Mouse (Mus musculus): ENCODE results near the gene Btg4. TPM values are rescaled to one million over a fixed set of nuclear protein-coding genes. Genes with fewer than 3 reads are reported as not detected.

Btg4 gene
- total and polyA plus RNA-seq, 3 experiments = not detected

- no peaks in the 10 kb centered on the region for H3K79me2 ChIP-seq (replicated peaks; ENCODE audit: control insufficient read depth, extremely low read depth, insufficient read depth, poor library complexity, severe bottlenecking)
- dilution Hi-C loops (cut with MboI; ENCODE audit: extremely low pct_ligation_motif_present, extremely low pct_unique_long_range_greater_than_20kb, low sequenced_read_pairs) (no loop called here), in situ Hi-C loops (cut with MboI; ENCODE audit: low pct_ligation_motif_present, low pct_unique_long_range_greater_than_20kb, low sequenced_read_pairs) (loop anchor here (25.0 kb wide), 1 partner anchor 309 kb away; the partner anchor contains the start of gene Ppp2r1b)
- H3K27me3 ChIP-seq (replicated peaks) = no peaks in the 10 kb centered on the region
- peaks cover 0 to 3% of the 10 kb centered on the region in 2 experiments for H3K36me3 ChIP-seq (replicated peaks in 1 of 2; ENCODE audit: control insufficient read depth in 1 of 2, insufficient read depth in 1 of 2, low read length in 1 of 2)
- H3K27ac ChIP-seq (ENCODE audit: insufficient read depth, low read depth) = no peak overlapping the region
- no peaks in the 10 kb centered on the region for H3K4me1 ChIP-seq (ENCODE audit: control insufficient read depth in 1 of 2, insufficient read depth in 2 of 2)
- H3K4me2 ChIP-seq (ENCODE audit: insufficient read depth, low read depth, poor library complexity, severe bottlenecking) = no peak overlapping the region
- no peak overlapping the region for H3K4me3 ChIP-seq (replicated peaks in 1 of 3; ENCODE audit: low read depth in 2 of 3, low read length in 2 of 3, poor library complexity in 1 of 3)
- H3K9me3 ChIP-seq (replicated peaks; ENCODE audit: low read length) = peaks cover 6% of the 10 kb centered on the region
- DNase-seq (ENCODE audit: extremely low read depth) = no peak
- H3K9ac ChIP-seq (ENCODE audit: insufficient read depth, low read depth) = no peak overlapping the region
- TF ChIP-seq ZMIZ1 (IDR thresholded peaks at IDR 0.05; ENCODE audit: low read depth, low read length) (no peak), ZNF384 (IDR thresholded peaks at IDR 0.05; ENCODE audit: low read depth, low read length) (no peak), JUN (IDR thresholded peaks at IDR 0.05; ENCODE audit: insufficient read depth, low read depth, low read length) (no peak), RAD21 (IDR thresholded peaks at IDR 0.05; ENCODE audit: low read depth, low read length) (no peak), TCF12 (IDR thresholded peaks at IDR 0.05; ENCODE audit: low read depth, low read length) (no peak), UBTF (IDR thresholded peaks at IDR 0.05; ENCODE audit: low read depth, low read length) (no peak), USF1 (IDR thresholded peaks at IDR 0.05; ENCODE audit: low read depth, low read length) (no peak), SMC3 (IDR thresholded peaks at IDR 0.05; ENCODE audit: low read depth, low read length) (no peak), EP300 (IDR thresholded peaks at IDR 0.05; ENCODE audit: low read length) (no peak), ETS1 (conservative IDR thresholded peaks at IDR 0.05; ENCODE audit: low read depth, low read length) (no peak), MAX (IDR thresholded peaks at IDR 0.05; ENCODE audit: low read length) (no peak), RCOR1 (conservative IDR thresholded peaks at IDR 0.05; ENCODE audit: low read depth, low read length) (no peak)
These were observed 85.8 kb downstream of the Btg4 start for GRCm38 (mm10) chr9:51146496-51146895.

- Histone ChIP-seq H3K9me3 (replicated peaks; ENCODE audit: low read length) (peaks cover 6% of the 10 kb centered on the region), H3K9ac (ENCODE audit: insufficient read depth, low read depth) (no peak overlapping the region), H3K79me2 (replicated peaks; ENCODE audit: control insufficient read depth, extremely low read depth, insufficient read depth, poor library complexity, severe bottlenecking) (no peaks in the 10 kb centered on the region), H3K4me3 (replicated peaks in 1 of 3; ENCODE audit: low read depth in 2 of 3, low read length in 2 of 3, poor library complexity in 1 of 3) (no peak overlapping the region), H3K4me2 (ENCODE audit: insufficient read depth, low read depth, poor library complexity, severe bottlenecking) (no peak overlapping the region), H3K27me3 (replicated peaks) (no peaks in the 10 kb centered on the region), H3K4me1 (ENCODE audit: control insufficient read depth in 1 of 2, insufficient read depth in 2 of 2) (no peaks in the 10 kb centered on the region), H3K27ac (ENCODE audit: insufficient read depth, low read depth) (no peak overlapping the region), H3K36me3 (replicated peaks in 1 of 2; ENCODE audit: control insufficient read depth in 1 of 2, insufficient read depth in 1 of 2, low read length in 1 of 2) (peaks cover 0 to 3% of the 10 kb centered on the region in 2 experiments)
- TF ChIP-seq ETS1 (conservative IDR thresholded peaks at IDR 0.05; ENCODE audit: low read depth, low read length) = no peak
- TF ChIP-seq POLR2AphosphoS2 (IDR thresholded peaks at IDR 0.05; ENCODE audit: low read depth, low read length) = no peak
- no peak for TF ChIP-seq SIN3A (IDR thresholded peaks at IDR 0.05; ENCODE audit: low read length)
- no peak for TF ChIP-seq KAT2A (IDR thresholded peaks at IDR 0.05; ENCODE audit: insufficient replicate concordance, low read length)
- TF ChIP-seq ELF1 (IDR thresholded peaks at IDR 0.05; ENCODE audit: low read depth, low read length) = no peak
- no peak for TF ChIP-seq HCFC1 (IDR thresholded peaks at IDR 0.05; ENCODE audit: low read depth, low read length)
- no peak for TF ChIP-seq CHD2 (IDR thresholded peaks at IDR 0.05; ENCODE audit: low read length)
- TF ChIP-seq ZKSCAN1 (IDR thresholded peaks at IDR 0.05; ENCODE audit: borderline replicate concordance, low read depth, low read length) = no peak
- no peak for TF ChIP-seq GABPA (IDR thresholded peaks at IDR 0.05; ENCODE audit: insufficient replicate concordance, low read depth, low read length)
- no peak for TF ChIP-seq CTCF (conservative IDR thresholded peaks at IDR 0.05 in 1 of 2, IDR thresholded peaks at IDR 0.05 in 1 of 2; ENCODE audit: low read depth in 2 of 2, low read length in 2 of 2)
- TF ChIP-seq E2F4 (IDR thresholded peaks at IDR 0.05; ENCODE audit: insufficient replicate concordance, low read depth, low read length) = no peak
- TF ChIP-seq RCOR1 (conservative IDR thresholded peaks at IDR 0.05; ENCODE audit: low read depth, low read length) = no peak
- TF ChIP-seq USF1 (IDR thresholded peaks at IDR 0.05; ENCODE audit: low read depth, low read length) = no peak
- no peak for TF ChIP-seq TBP (conservative IDR thresholded peaks at IDR 0.05; ENCODE audit: low read depth, low read length)
- no peak for TF ChIP-seq JUND (conservative IDR thresholded peaks at IDR 0.05; ENCODE audit: low read depth, low read length)
- TF ChIP-seq MXI1 (IDR thresholded peaks at IDR 0.05; ENCODE audit: low read depth, low read length) = no peak
- no peak for TF ChIP-seq POLR2A (IDR thresholded peaks at IDR 0.05; ENCODE audit: low read depth, low read length)
- TF ChIP-seq EP300 (IDR thresholded peaks at IDR 0.05; ENCODE audit: low read length) = no peak
- no peak for TF ChIP-seq MAX (IDR thresholded peaks at IDR 0.05; ENCODE audit: low read length)
- TF ChIP-seq SMC3 (IDR thresholded peaks at IDR 0.05; ENCODE audit: low read depth, low read length) = no peak
- in situ Hi-C loops (cut with MboI; ENCODE audit: low pct_ligation_motif_present, low pct_unique_long_range_greater_than_20kb, low sequenced_read_pairs) (loop anchor here (25.0 kb wide), 1 partner anchor 310 kb away; the partner anchor contains the start of gene Ppp2r1b), dilution Hi-C loops (cut with MboI; ENCODE audit: extremely low pct_ligation_motif_present, extremely low pct_unique_long_range_greater_than_20kb, low sequenced_read_pairs) (no loop called here)
- DNase-seq (ENCODE audit: extremely low read depth) = no peak
These were observed 86.6 kb downstream of the Btg4 start for GRCm38 (mm10) chr9:51147294-51147693.

All from CH12.LX (cell line).